Comparison of ENCODE assay signal across 8 mouse cellular contexts in the genomic region with DNA sequence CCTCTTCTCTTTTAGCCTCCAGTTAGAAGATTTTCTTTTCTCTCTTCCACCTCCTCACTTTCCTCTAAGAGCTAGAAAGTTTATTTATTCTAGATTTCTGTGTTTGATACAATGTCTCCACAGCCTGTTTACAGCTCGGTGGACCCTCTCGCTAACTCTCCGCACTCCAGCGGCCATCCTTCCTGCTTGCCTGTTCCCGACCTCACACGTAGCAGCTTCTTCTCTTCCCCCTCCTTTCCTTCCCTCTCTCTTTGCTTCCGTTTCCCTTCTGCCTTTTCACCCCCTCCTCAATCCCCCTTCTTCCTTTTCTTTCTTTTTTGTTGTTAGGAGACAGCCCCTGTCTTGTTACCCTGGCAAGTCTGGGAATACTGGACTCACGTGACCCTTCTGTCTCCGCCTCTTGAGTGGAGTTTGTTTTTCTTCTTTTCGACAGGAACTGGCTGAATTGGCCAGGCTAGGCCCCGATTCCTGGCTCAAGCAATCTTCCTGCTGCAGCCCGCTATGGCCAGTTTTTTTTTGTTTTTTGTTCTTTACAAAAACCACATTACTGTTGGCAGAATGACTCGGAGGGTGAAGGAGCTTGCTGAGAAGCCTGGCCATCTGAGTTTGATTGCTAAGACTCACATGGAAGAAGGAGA. TPM values are rescaled to one million over a fixed set of nuclear protein-coding genes. Genes with fewer than 3 reads are reported as not detected.
DNase-seq lines count a peak whose midpoint lies in the region; ATAC-seq and TF ChIP-seq lines count a peak whose summit lies in the region.

No protein-coding gene starts in this region.

- 0 out of 2 replicates have a peak, but pooled peaks cover 4% of the 10 kb centered on the region for H3K4me1 ChIP-seq in hindbrain, embryonic 13.5 days (replicated peaks)
- no peaks in the 10 kb centered on the region for H3K4me1 ChIP-seq in limb, embryonic 14.5 days (ENCODE audit: control insufficient read depth, insufficient read depth, low read length)
- no peaks in the 10 kb centered on the region for H3K4me1 ChIP-seq in small intestine, adult 2 months (ENCODE audit: control insufficient read depth, insufficient read depth, insufficient read length, low read length)

- ATAC-seq in hindbrain, embryonic 13.5 days (ENCODE audit: low FRiP score), result peak; percentile 43; the same call in 1 of the 2 replicates
- peak; percentile 60; the same call in 1 of the 2 replicates for ATAC-seq in limb, embryonic 14.5 days (ENCODE audit: low FRiP score, low read depth)

- peak; percentile 36 for DNase-seq in embryo, embryonic 10 days (ENCODE audit: low spot score)
- DNase-seq in embryo, embryonic 9.5 days (ENCODE audit: extremely low spot score), result no peak
- DNase-seq in adrenal gland, adult 2 months, result peak; percentile 64
- peak; percentile 76 for DNase-seq in gastrocnemius, adult 18-20 months (ENCODE audit: low spot score)
- no peak for DNase-seq in limb, embryonic 14.5 days (ENCODE audit: low spot score)
- DNase-seq in retina, postnatal 1 day, result no peak

- H3K4me3 ChIP-seq in hindbrain, embryonic 13.5 days, result no peak overlapping the region
- no peak overlapping the region for H3K4me3 ChIP-seq in limb, embryonic 14.5 days (replicated peaks; ENCODE audit: low read length)
- H3K4me3 ChIP-seq in small intestine, adult 2 months (ENCODE audit: low read depth, low read length), result peak overlapping the region; percentile 29

- no peak for TF ChIP-seq CTCF in small intestine, adult 2 months (IDR thresholded peaks at IDR 0.05; ENCODE audit: extremely low read depth, insufficient read length, insufficient replicate concordance, low read depth, low read length)

- WGBS in hindbrain, embryonic 13.5 days, result 49% methylated on average over 13 of the region's 13 CpGs
- 55% methylated on average over 13 of the region's 13 CpGs for WGBS in limb, embryonic 14.5 days
- 66% methylated on average over 13 of the region's 13 CpGs for WGBS in small intestine, adult 2 months

- TF ChIP-seq POLR2A in limb, embryonic 14.5 days (IDR thresholded peaks at IDR 0.05; ENCODE audit: borderline replicate concordance, extremely low read depth, insufficient read depth, insufficient read length), result no peak
- 0 out of 2 replicates have a peak, but pooled peaks have one; percentile 13 for TF ChIP-seq POLR2A in small intestine, adult 2 months (IDR thresholded peaks at IDR 0.05; ENCODE audit: low read depth, low read length)

- H3K27ac ChIP-seq in hindbrain, embryonic 13.5 days, result peak overlapping the region; percentile 84
- peak overlapping the region; percentile 55 for H3K27ac ChIP-seq in limb, embryonic 14.5 days (replicated peaks; ENCODE audit: low read depth, low read length)
- H3K27ac ChIP-seq in small intestine, adult 2 months (ENCODE audit: insufficient read depth, low read depth, low read length), result peak overlapping the region; percentile 56

- no peaks in the 10 kb centered on the region for H3K27me3 ChIP-seq in hindbrain, embryonic 13.5 days
- no peaks in the 10 kb centered on the region for H3K27me3 ChIP-seq in limb, embryonic 14.5 days (ENCODE audit: control insufficient read depth, insufficient read depth, low read length)
- H3K27me3 ChIP-seq in small intestine, adult 2 months (ENCODE audit: control insufficient read depth, insufficient read depth, low read length), result no peaks in the 10 kb centered on the region

- H3K36me3 ChIP-seq in hindbrain, embryonic 13.5 days, result no peaks in the 10 kb centered on the region
- H3K36me3 ChIP-seq in limb, embryonic 14.5 days (ENCODE audit: control insufficient read depth, insufficient read depth, low read length), result peaks cover 18% of the 10 kb centered on the region; the same call in 1 of the 2 replicates
- H3K36me3 ChIP-seq in small intestine, adult 2 months (ENCODE audit: control insufficient read depth, insufficient read depth, low read length), result peaks cover 4% of the 10 kb centered on the region

- H3K4me2 ChIP-seq in hindbrain, embryonic 13.5 days, result peak overlapping the region; percentile 32
- no peak overlapping the region for H3K4me2 ChIP-seq in limb, embryonic 14.5 days (replicated peaks; ENCODE audit: low read depth, low read length, severe bottlenecking)

- H3K9me3 ChIP-seq in hindbrain, embryonic 13.5 days, result no peaks in the 10 kb centered on the region
- no peaks in the 10 kb centered on the region for H3K9me3 ChIP-seq in limb, embryonic 14.5 days (ENCODE audit: control insufficient read depth, low read length)

- no peak overlapping the region for H3K9ac ChIP-seq in hindbrain, embryonic 13.5 days
- no peak overlapping the region; the same call in 1 of the 2 replicates for H3K9ac ChIP-seq in limb, embryonic 14.5 days (ENCODE audit: low read depth, low read length, severe bottlenecking)

RNA-seq across cellular contexts. Expression of a gene that starts 19.4 kb away (rescaled TPM):
- 1 to 10 TPM; 3.4 to 3.6 TPM for total RNA-seq in adrenal gland, adult 2 months (2021)
- polyA plus RNA-seq in adrenal gland, adult 2 months (2012; rRNA removed), result 2.6 and 3.7 TPM in 2 replicates
- under 1 TPM; 0.76 to 0.80 TPM for total RNA-seq in gastrocnemius, adult 18-20 months (2021)
- polyA plus RNA-seq in hindbrain, embryonic 13.5 days (2015; fragmentation: Nextera tagmentation; extraction: Ambion mirVana), result 6.5 and 8.0 TPM in 2 replicates
- 15.2 and 18.1 TPM in 2 replicates for polyA plus RNA-seq in limb, embryonic 14.5 days (2012; rRNA removed)
- 15.5 and 16.2 TPM in 2 replicates for polyA plus RNA-seq in limb, embryonic 14.5 days (2014; fragmentation: Nextera tagmentation; extraction: Ambion mirVana)
- polyA plus RNA-seq in small intestine, adult 2 months (2012; rRNA removed), result 1.7 and 4.3 TPM in 2 replicates

RNA-seq across cellular contexts. Expression of a gene that starts 19.6 kb away (rescaled TPM):
- total RNA-seq in adrenal gland, adult 2 months (2021), result 10 to 100 TPM; 14.4 to 17.3 TPM
- polyA plus RNA-seq in adrenal gland, adult 2 months (2012; rRNA removed), result 9.9 and 10.8 TPM in 2 replicates
- total RNA-seq in gastrocnemius, adult 18-20 months (2021), result 10 to 100 TPM; 11.8 to 15.6 TPM
- 10.7 and 12.6 TPM in 2 replicates for polyA plus RNA-seq in hindbrain, embryonic 13.5 days (2015; fragmentation: Nextera tagmentation; extraction: Ambion mirVana)
- polyA plus RNA-seq in limb, embryonic 14.5 days (2012; rRNA removed), result 19.2 and 19.3 TPM in 2 replicates
- 19.4 and 23.9 TPM in 2 replicates for polyA plus RNA-seq in limb, embryonic 14.5 days (2014; fragmentation: Nextera tagmentation; extraction: Ambion mirVana)
- polyA plus RNA-seq in small intestine, adult 2 months (2012; rRNA removed), result 6.2 and 10.5 TPM in 2 replicates

RNA-seq across cellular contexts. Expression of a gene that starts 20.5 kb away (rescaled TPM):
- 10 to 100 TPM; 17.2 to 21.1 TPM for total RNA-seq in adrenal gland, adult 2 months (2021)
- polyA plus RNA-seq in adrenal gland, adult 2 months (2012; rRNA removed), result 14.1 and 17.0 TPM in 2 replicates
- total RNA-seq in gastrocnemius, adult 18-20 months (2021), result 10 to 100 TPM; 12.3 to 13.2 TPM
- polyA plus RNA-seq in hindbrain, embryonic 13.5 days (2015; fragmentation: Nextera tagmentation; extraction: Ambion mirVana), result 20.2 and 22.0 TPM in 2 replicates
- polyA plus RNA-seq in limb, embryonic 14.5 days (2012; rRNA removed), result 16.3 and 19.7 TPM in 2 replicates
- 19.9 and 25.9 TPM in 2 replicates for polyA plus RNA-seq in limb, embryonic 14.5 days (2014; fragmentation: Nextera tagmentation; extraction: Ambion mirVana)
- 2.1 and 3.2 TPM in 2 replicates for polyA plus RNA-seq in small intestine, adult 2 months (2012; rRNA removed)

RNA-seq across cellular contexts. Expression of a gene that starts 49.2 kb away (rescaled TPM):
- total RNA-seq in adrenal gland, adult 2 months (2021), result 10 to 100 TPM; 38.1 to 49.7 TPM
- polyA plus RNA-seq in adrenal gland, adult 2 months (2012; rRNA removed), result 71.4 and 95.4 TPM in 2 replicates
- 10 to 100 TPM; 57.4 to 66.1 TPM for total RNA-seq in gastrocnemius, adult 18-20 months (2021)
- polyA plus RNA-seq in hindbrain, embryonic 13.5 days (2015; fragmentation: Nextera tagmentation; extraction: Ambion mirVana), result 30.3 and 33.0 TPM in 2 replicates
- polyA plus RNA-seq in limb, embryonic 14.5 days (2012; rRNA removed), result 62.6 and 85.6 TPM in 2 replicates
- 28.1 and 36.9 TPM in 2 replicates for polyA plus RNA-seq in limb, embryonic 14.5 days (2014; fragmentation: Nextera tagmentation; extraction: Ambion mirVana)
- 20.0 and 34.6 TPM in 2 replicates for polyA plus RNA-seq in small intestine, adult 2 months (2012; rRNA removed)

Comparison
In these comparisons a context has a peak if more than half of its experiments do, and no peak if none do; other contexts are left out.
1. DNase-seq: peak in embryo, embryonic 10 days (single experiment), adrenal gland, adult 2 months (single experiment) and gastrocnemius, adult 18-20 months (single experiment); none in embryo, embryonic 9.5 days (single experiment), limb, embryonic 14.5 days (single experiment) and retina, postnatal 1 day (single experiment).
2. Peak in every context shown above with its lines, with median percentiles within 50 percentile points of each other: H3K27ac ChIP-seq.